Mouse (Mus musculus): ENCODE results near the gene Polg. TPM values are rescaled to one million over a fixed set of nuclear protein-coding genes. Genes with fewer than 3 reads are reported as not detected.

Polg gene
- polyA plus RNA-seq, 1 experiment from 2014 or later: 13.9 TPM

DNA sequence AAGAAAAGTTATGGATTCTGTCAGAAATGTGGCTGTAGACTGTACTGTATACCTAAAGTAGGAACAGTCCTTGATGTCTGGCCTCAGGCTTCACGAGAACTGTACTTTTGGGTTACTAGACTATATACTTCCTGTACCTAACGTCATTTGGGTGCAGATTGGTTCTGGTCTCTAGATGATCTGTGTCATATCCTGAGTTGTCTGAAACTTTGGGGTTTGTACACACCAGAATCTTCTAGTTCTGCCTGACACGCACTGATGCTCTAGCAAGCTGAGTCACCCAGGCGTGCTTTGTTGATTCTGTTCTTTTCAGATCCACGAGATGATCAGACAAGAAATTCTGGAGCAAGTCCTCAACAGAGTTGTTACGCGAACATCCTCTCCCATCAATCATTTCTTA is 46.2 kb downstream of the Polg start:
- no peaks in the 10 kb centered on the region for H3K9me3 ChIP-seq (ENCODE audit: control insufficient read depth, low read length)
- no peak overlapping the region for H3K9ac ChIP-seq (ENCODE audit: low read length)
- no peaks in the 10 kb centered on the region for H3K4me1 ChIP-seq (replicated peaks; ENCODE audit: control insufficient read depth, insufficient read depth)
- H3K27ac ChIP-seq (replicated peaks): no peak overlapping the region
- no peaks in the 10 kb centered on the region for H3K36me3 ChIP-seq (ENCODE audit: control insufficient read depth, insufficient read depth, low read length)
- whole genome bisulfite sequencing: 79% methylated on average over 7 of the region's 7 CpGs
- H3K4me3 ChIP-seq (ENCODE audit: low read depth, low read length): no peak overlapping the region
- no peak for TF ChIP-seq EP300 (optimal IDR thresholded peaks at IDR 0.05)
- no peak for TF ChIP-seq CTCF (IDR thresholded peaks at IDR 0.05; ENCODE audit: low read depth)
- no peaks in the 10 kb centered on the region for H3K27me3 ChIP-seq (ENCODE audit: control insufficient read depth, insufficient read depth, low read length)
- no peak overlapping the region for H3K4me2 ChIP-seq (replicated peaks; ENCODE audit: low read depth)
- DNase-seq (ENCODE audit: low spot score) (no peak), ATAC-seq (ENCODE audit: low FRiP score, low TSS enrichment) (no peak)

DNA sequence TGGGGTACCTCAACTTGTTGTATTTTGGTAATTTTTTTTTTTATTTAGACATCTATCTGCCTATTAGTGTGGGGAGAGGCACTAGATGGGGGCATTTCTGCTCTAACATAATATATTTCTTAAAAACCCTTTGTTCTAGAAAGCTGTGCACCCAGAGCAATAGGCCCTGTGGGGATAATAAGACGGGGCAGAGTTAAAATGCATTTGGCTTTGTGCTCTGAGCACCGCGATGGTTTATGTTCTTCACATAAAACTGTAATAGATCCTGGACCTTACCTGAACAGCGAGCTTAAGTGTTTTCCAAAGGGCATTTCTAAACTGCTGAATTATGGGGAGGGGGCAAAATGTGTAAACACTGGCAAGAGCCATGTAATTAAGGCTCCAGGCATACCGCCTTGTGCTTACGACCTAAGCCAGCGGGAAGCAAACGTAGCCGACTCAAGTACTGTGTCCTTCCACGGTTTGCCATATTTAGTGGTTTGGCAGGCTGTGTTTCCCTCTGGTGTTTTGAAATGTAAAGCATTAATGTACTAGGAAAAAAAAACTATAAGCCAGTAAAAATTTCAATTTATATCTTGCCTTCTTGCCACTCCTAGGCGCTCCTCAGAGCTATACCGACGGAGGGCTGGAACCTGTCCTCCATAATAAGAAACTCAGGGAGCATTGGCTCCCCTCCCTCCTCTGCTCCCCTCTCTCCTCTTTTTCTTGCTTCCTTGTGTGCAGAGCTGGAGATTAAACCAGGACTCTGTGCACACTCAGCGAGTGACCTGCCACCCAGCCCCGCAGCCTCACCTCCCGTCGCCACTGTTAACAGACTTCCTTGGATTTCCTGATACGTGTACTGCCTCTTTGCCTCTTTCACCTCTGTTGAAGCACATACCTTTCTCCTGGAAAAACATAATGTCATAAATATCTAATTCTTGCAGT is 51.5 kb downstream of the Polg start:
- peak; percentile 87 for ATAC-seq (ENCODE audit: low FRiP score, low TSS enrichment)
- no peaks in the 10 kb centered on the region for H3K4me1 ChIP-seq (replicated peaks; ENCODE audit: control insufficient read depth, insufficient read depth)

DNA sequence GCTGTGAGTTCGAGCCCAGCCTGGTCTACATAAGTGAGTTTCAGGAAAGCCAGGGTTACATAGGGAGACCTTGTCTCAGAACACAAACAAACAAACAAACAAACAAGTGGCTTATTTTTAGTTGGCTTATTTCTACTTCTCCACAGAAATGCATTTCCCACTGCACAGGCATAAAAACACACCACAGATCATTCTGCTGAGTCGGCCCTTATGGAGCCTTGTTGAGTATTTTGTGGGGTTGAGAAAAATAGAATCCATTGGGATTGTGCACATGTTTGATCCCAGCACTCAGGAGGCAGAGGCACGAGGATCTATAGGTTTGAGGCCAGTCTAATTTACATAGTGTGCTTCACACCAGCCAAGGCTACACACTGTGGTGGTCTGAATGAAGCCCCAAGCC is 65.9 kb downstream of the Polg start:
- Histone ChIP-seq H3K27ac (replicated peaks) (no peak overlapping the region), H3K9me3 (ENCODE audit: control insufficient read depth, low read length) (no peaks in the 10 kb centered on the region), H3K4me3 (ENCODE audit: low read depth, low read length) (no peak overlapping the region), H3K27me3 (ENCODE audit: control insufficient read depth, insufficient read depth, low read length) (no peaks in the 10 kb centered on the region), H3K9ac (ENCODE audit: low read length) (no peak overlapping the region), H3K4me2 (replicated peaks; ENCODE audit: low read depth) (no peak overlapping the region), H3K36me3 (ENCODE audit: control insufficient read depth, insufficient read depth, low read length) (no peaks in the 10 kb centered on the region), H3K4me1 (replicated peaks; ENCODE audit: control insufficient read depth, insufficient read depth) (no peaks in the 10 kb centered on the region)
- no peak for DNase-seq (ENCODE audit: low spot score)
- TF ChIP-seq CTCF (IDR thresholded peaks at IDR 0.05; ENCODE audit: low read depth): no peak
- TF ChIP-seq EP300 (optimal IDR thresholded peaks at IDR 0.05): no peak
- no peak for ATAC-seq (ENCODE audit: low FRiP score, low TSS enrichment)
- WGBS: 80% methylated on average over 3 of the region's 3 CpGs

More for the DNA sequence above, 51.5 kb downstream of the Polg start:
- H3K9me3 ChIP-seq (ENCODE audit: control insufficient read depth, low read length): no peaks in the 10 kb centered on the region
- H3K4me2 ChIP-seq (replicated peaks; ENCODE audit: low read depth): no peak overlapping the region
- no peaks in the 10 kb centered on the region for H3K36me3 ChIP-seq (ENCODE audit: control insufficient read depth, insufficient read depth, low read length)
- peak; percentile 66 for DNase-seq (ENCODE audit: low spot score)
- no peaks in the 10 kb centered on the region for H3K27me3 ChIP-seq (ENCODE audit: control insufficient read depth, insufficient read depth, low read length)
- 69% methylated on average over 18 of the region's 18 CpGs for WGBS
- no peak overlapping the region for H3K4me3 ChIP-seq (ENCODE audit: low read depth, low read length)
- H3K27ac ChIP-seq (replicated peaks): peak overlapping the region; percentile 69
- H3K9ac ChIP-seq (ENCODE audit: low read length): no peak overlapping the region
- TF ChIP-seq CTCF (IDR thresholded peaks at IDR 0.05; ENCODE audit: low read depth) (no peak), EP300 (optimal IDR thresholded peaks at IDR 0.05) (no peak)

GRCm38 (mm10) chr7:79398971-79399370 is 67.2 kb downstream of the Polg start:
- Histone ChIP-seq H3K36me3 (ENCODE audit: control insufficient read depth, insufficient read depth, low read length) (no peaks in the 10 kb centered on the region), H3K27me3 (ENCODE audit: control insufficient read depth, insufficient read depth, low read length) (no peaks in the 10 kb centered on the region), H3K4me2 (replicated peaks; ENCODE audit: low read depth) (no peak overlapping the region), H3K9ac (ENCODE audit: low read length) (no peak overlapping the region), H3K27ac (replicated peaks) (no peak overlapping the region), H3K9me3 (ENCODE audit: control insufficient read depth, low read length) (no peaks in the 10 kb centered on the region), H3K4me3 (ENCODE audit: low read depth, low read length) (no peak overlapping the region), H3K4me1 (replicated peaks; ENCODE audit: control insufficient read depth, insufficient read depth) (no peaks in the 10 kb centered on the region)
- no peak for ATAC-seq (ENCODE audit: low FRiP score, low TSS enrichment)
- 63% methylated on average over 12 of the region's 12 CpGs for WGBS
- TF ChIP-seq EP300 (optimal IDR thresholded peaks at IDR 0.05) (no peak), CTCF (IDR thresholded peaks at IDR 0.05; ENCODE audit: low read depth) (no peak)
- DNase-seq (ENCODE audit: low spot score): no peak

- Histone ChIP-seq H3K27ac (replicated peaks) (no peak overlapping the region), H3K4me2 (replicated peaks; ENCODE audit: low read depth) (no peak overlapping the region), H3K36me3 (ENCODE audit: control insufficient read depth, insufficient read depth, low read length) (no peaks in the 10 kb centered on the region), H3K9ac (ENCODE audit: low read length) (no peak overlapping the region), H3K9me3 (ENCODE audit: control insufficient read depth, low read length) (no peaks in the 10 kb centered on the region), H3K27me3 (ENCODE audit: control insufficient read depth, insufficient read depth, low read length) (no peaks in the 10 kb centered on the region), H3K4me3 (ENCODE audit: low read depth, low read length) (no peak overlapping the region), H3K4me1 (replicated peaks; ENCODE audit: control insufficient read depth, insufficient read depth) (no peaks in the 10 kb centered on the region)
- WGBS: 41% methylated on average over 8 of the region's 8 CpGs
- TF ChIP-seq EP300 (optimal IDR thresholded peaks at IDR 0.05): no peak
- DNase-seq (ENCODE audit: low spot score) (no peak), ATAC-seq (ENCODE audit: low FRiP score, low TSS enrichment) (peak; percentile 69; the same call in 1 of the 2 replicates)
Measured at GRCm38 (mm10) chr7:79398426-79398825, 67.7 kb downstream of the Polg start.

DNA sequence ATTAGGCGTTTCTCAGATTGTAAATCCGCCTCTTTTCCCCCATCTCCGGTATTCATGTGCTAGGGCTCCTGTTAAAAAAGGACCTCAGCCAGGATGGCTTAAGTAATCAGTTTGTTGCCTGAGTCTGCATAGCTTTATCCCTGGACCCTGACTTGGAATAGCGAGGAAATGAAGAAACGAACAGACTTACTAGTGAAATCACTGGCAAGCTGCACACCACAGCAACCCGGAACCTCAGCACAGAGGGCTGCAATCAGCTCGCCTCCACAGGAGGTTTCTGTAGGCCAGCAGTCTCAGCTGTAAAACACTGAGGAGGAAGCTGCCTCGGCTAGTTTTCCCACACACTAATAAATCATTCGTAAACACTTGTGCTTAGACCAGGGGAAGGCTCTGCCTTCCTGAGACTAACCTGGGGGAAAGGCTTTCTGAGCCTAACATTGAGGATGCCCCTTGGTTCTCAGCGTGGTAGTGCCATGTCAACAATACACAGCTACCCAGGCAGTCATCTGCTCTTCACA is 68.7 kb downstream of the Polg start:
- H3K27ac ChIP-seq (replicated peaks): no peak overlapping the region
- ATAC-seq (ENCODE audit: low FRiP score, low TSS enrichment) (no peak), DNase-seq (ENCODE audit: low spot score) (no peak)
- H3K4me3 ChIP-seq (ENCODE audit: low read depth, low read length): no peak overlapping the region
- H3K36me3 ChIP-seq (ENCODE audit: control insufficient read depth, insufficient read depth, low read length): no peaks in the 10 kb centered on the region
- no peaks in the 10 kb centered on the region for H3K9me3 ChIP-seq (ENCODE audit: control insufficient read depth, low read length)
- H3K27me3 ChIP-seq (ENCODE audit: control insufficient read depth, insufficient read depth, low read length): no peaks in the 10 kb centered on the region
- no peaks in the 10 kb centered on the region for H3K4me1 ChIP-seq (replicated peaks; ENCODE audit: control insufficient read depth, insufficient read depth)
- 64% methylated on average over 10 of the region's 10 CpGs for WGBS
- no peak overlapping the region for H3K9ac ChIP-seq (ENCODE audit: low read length)
- H3K4me2 ChIP-seq (replicated peaks; ENCODE audit: low read depth): no peak overlapping the region
- TF ChIP-seq CTCF (IDR thresholded peaks at IDR 0.05; ENCODE audit: low read depth) (no peak), EP300 (optimal IDR thresholded peaks at IDR 0.05) (no peak)

Small RNAs within 50 kb of the gene (microRNA-seq; reads per million reads assigned to microRNA genes)
- gene Mir9-3: not detected

Other genes with a start within 250 kb of the Polg start
- gene Abhd2, start 193.2 kb downstream of the Polg start, polyA plus RNA-seq (2015; fragmentation: Nextera tagmentation; extraction: Ambion mirVana): 24.6 and 27.5 TPM in 2 replicates
- 0.16 and 0.28 TPM in 2 replicates for gene Rlbp1, start 79.3 kb downstream of the Polg start, polyA plus RNA-seq (2015; fragmentation: Nextera tagmentation; extraction: Ambion mirVana)
- 1.4 and 1.8 TPM in 2 replicates for gene Fanci, start 74.4 kb downstream of the Polg start, polyA plus RNA-seq (2015; fragmentation: Nextera tagmentation; extraction: Ambion mirVana)
- gene Rhcg, start 151.3 kb upstream of the Polg start, polyA plus RNA-seq (2015; fragmentation: Nextera tagmentation; extraction: Ambion mirVana): 0.08 TPM in 1 of 2 replicates, not detected in the other
- gene Ticrr, start 193.8 kb upstream of the Polg start, polyA plus RNA-seq (2015; fragmentation: Nextera tagmentation; extraction: Ambion mirVana): 1.4 and 1.6 TPM in 2 replicates
- gene Kif7, start 249.4 kb upstream of the Polg start, polyA plus RNA-seq (2015; fragmentation: Nextera tagmentation; extraction: Ambion mirVana): 1.1 and 1.2 TPM in 2 replicates

Data from stomach, postnatal 0 days (tissue).